Mouse (Mus musculus) G1E (cell line): ENCODE measurements at regions not wholly inside any gene's neighbourhood (a gene's known extent, or its start where the extent isn't known, plus 50 kb on each side); places are given as distances from the start of the nearest gene placed in this dataset.

Experiments used
- CTCF ChIP-seq: IDR thresholded peaks from 2 replicates; pipeline ENCODE4 v1.5.1; 2012; ENCODE audit warnings: low read depth, low read length, inconsistent platforms, mixed read lengths
- TAL1 ChIP-seq: conservative IDR thresholded peaks from 2 replicates; pipeline ENCODE4 v1.6.1; 2012; ENCODE audit warnings: low read depth, low read length, inconsistent platforms, mixed read lengths

DNA sequence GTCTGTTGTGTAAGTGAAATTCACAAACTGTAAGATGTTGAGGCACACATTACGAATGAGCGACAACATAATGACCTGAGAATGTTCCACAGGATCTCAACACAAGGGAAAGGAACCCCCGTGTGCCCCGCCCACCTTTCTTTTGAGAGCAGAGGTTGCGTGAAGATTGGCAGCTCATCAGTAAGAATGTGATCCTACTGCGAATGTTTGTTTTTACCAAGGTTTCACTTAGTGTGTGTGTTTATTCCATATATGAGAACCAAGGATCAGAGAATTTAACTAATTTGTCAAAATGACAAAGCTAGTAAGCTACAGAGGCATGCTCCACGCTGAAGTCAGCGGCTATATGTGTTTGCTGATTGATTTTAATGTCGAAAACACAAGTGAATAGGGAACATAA lies 321.5 kb upstream of the Zeb2 start:
- TF ChIP-seq TAL1 (no peak), CTCF (no peak)
